ENCODE assay signal across 23 mouse cellular contexts in the genomic region with DNA sequence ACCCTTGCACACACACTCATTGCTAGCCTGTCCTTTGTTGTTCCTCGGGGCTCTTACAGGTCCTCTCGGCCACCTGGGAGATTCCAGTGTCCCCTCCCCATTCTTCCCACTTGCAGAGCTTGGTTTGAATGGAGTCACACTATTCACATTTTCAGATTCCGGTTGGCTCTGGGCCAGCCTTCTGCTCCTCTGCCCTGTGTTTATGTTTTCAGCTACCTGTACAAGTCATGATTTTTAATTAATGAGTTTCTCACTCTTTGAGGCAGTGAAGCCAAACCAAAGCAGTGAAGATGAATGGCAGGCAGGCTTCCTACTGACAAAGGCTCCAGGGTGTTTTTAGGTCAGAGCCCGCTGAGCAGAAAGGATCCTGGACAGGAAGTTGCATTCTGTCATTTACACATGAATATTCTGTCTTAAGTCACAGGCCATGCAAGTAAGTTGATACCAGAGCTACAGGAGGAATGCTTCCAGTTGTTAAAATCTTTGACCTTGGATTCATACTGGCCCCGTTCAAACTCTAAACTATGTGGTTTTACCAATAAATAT. TPM values are rescaled to one million over a fixed set of nuclear protein-coding genes. Genes with fewer than 3 reads are reported as not detected.
DNase-seq lines count a peak whose midpoint lies in the region; ATAC-seq and TF ChIP-seq lines count a peak whose summit lies in the region.
"Had no signal": no experiment of that assay in that cellular context is flagged by ENCODE, and none has a peak within 500 bp of the region (broad histone marks: within the 10 kb centered on the region; RNA-seq: fewer than 3 reads in every experiment).

No protein-coding gene starts in this region.

- CTCF ChIA-PET in Patski (lab: Charles Lee) = interaction anchor here (0.8 to 3.6 kb wide), 3 partner anchors 10 to 212 kb away, joined by 3 to 15 read pairs (median 9); no protein-coding TSS in a partner anchor

- DNase-seq in forebrain, embryonic 14.5 days (ENCODE audit: low spot score) = peak; percentile 12
- DNase-seq in kidney, postnatal 0 days (ENCODE audit: low spot score) = peak; percentile 51
- no peak for DNase-seq in kidney, adult 18-20 months
- peak; percentile 51 for DNase-seq in Patski (ENCODE audit: low read depth, low spot score)
- peak; percentile 29 to 50 for DNase-seq in kidney, postnatal 4 days
- no peak for DNase-seq in T-cell, adult 2 months (ENCODE audit: low spot score)
- DNase-seq in limb, embryonic 10.5 days (ENCODE audit: low spot score) = no peak
- DNase-seq: adrenal gland, adult 2 months; cerebellum, adult 2 months; forebrain, postnatal 0 days; heart, postnatal 4 days; thymus, adult 18-20 months; thymus, postnatal 4 days had no signal

- no peak for ATAC-seq in forebrain, embryonic 14.5 days
- no peak; the same call in 1 of the 2 replicates for ATAC-seq in forebrain, embryonic 15.5 days (replicated peaks)
- ATAC-seq in kidney, postnatal 0 days (replicated peaks; ENCODE audit: low FRiP score, low read depth) = no peak
- no peak for ATAC-seq in Patski
- ATAC-seq: CD4-positive, CD25-positive, alpha-beta regulatory T cell, adult 4 months; forebrain, postnatal 0 days; midbrain, embryonic 15.5 days had no signal

- H3K27me3 ChIP-seq in forebrain, embryonic 14.5 days (replicated peaks; ENCODE audit: control insufficient read depth, insufficient read depth, low read length) = no peaks in the 10 kb centered on the region
- no peaks in the 10 kb centered on the region for H3K27me3 ChIP-seq in forebrain, embryonic 15.5 days
- no peaks in the 10 kb centered on the region for H3K27me3 ChIP-seq in kidney, postnatal 0 days (ENCODE audit: insufficient read depth, low read length)
- no peaks in the 10 kb centered on the region for H3K27me3 ChIP-seq in Patski
- H3K27me3 ChIP-seq in limb, embryonic 10.5 days (ENCODE audit: low read depth, poor library complexity, severe bottlenecking) = no peaks in the 10 kb centered on the region
- H3K27me3 ChIP-seq: hindbrain, embryonic 15.5 days; limb, embryonic 15.5 days; midbrain, embryonic 15.5 days; neural tube, embryonic 12.5 days had no signal

- H3K4me1 ChIP-seq in forebrain, embryonic 14.5 days (ENCODE audit: control insufficient read depth, insufficient read depth, low read length) = no peaks in the 10 kb centered on the region; the same call in 1 of the 2 replicates
- peaks cover under 1% of the 10 kb centered on the region; the same call in 1 of the 2 replicates for H3K4me1 ChIP-seq in forebrain, embryonic 15.5 days
- H3K4me1 ChIP-seq in kidney, postnatal 0 days (replicated peaks; ENCODE audit: insufficient read depth, low read length) = 0 out of 2 replicates have a peak, but pooled peaks cover 2% of the 10 kb centered on the region
- peaks cover 2% of the 10 kb centered on the region for H3K4me1 ChIP-seq in limb, embryonic 10.5 days
- H3K4me1 ChIP-seq: neural tube, embryonic 12.5 days had no signal

- WGBS in forebrain, embryonic 14.5 days = 25% methylated on average over 5 of the region's 5 CpGs
- WGBS in forebrain, embryonic 15.5 days = 22% methylated on average over 5 of the region's 5 CpGs
- 23% methylated on average over 5 of the region's 5 CpGs for WGBS in kidney, postnatal 0 days
- 55% methylated on average over 5 of the region's 5 CpGs for WGBS in limb, embryonic 10.5 days

- H3K4me2 ChIP-seq in forebrain, embryonic 14.5 days (ENCODE audit: low read length) = no peak overlapping the region
- H3K4me2 ChIP-seq in forebrain, embryonic 15.5 days (replicated peaks) = no peak overlapping the region
- H3K4me2 ChIP-seq in kidney, postnatal 0 days (ENCODE audit: low read length) = no peak overlapping the region
- H3K4me2 ChIP-seq: hindbrain, embryonic 15.5 days; limb, embryonic 15.5 days; midbrain, embryonic 15.5 days; neural tube, embryonic 12.5 days had no signal

- H3K4me3 ChIP-seq in forebrain, embryonic 14.5 days (ENCODE audit: low read depth, low read length) = no peak overlapping the region
- H3K4me3 ChIP-seq in forebrain, embryonic 15.5 days = no peak overlapping the region
- no peak overlapping the region for H3K4me3 ChIP-seq in kidney, postnatal 0 days (replicated peaks; ENCODE audit: low read depth, low read length)
- H3K4me3 ChIP-seq in limb, embryonic 10.5 days = no peak overlapping the region
- H3K4me3 ChIP-seq: embryonic facial prominence, embryonic 10.5 days; hindbrain, embryonic 15.5 days; left cerebral cortex, adult 2 months; limb, embryonic 15.5 days; midbrain, embryonic 15.5 days; neural tube, embryonic 12.5 days had no signal

- TF ChIP-seq CTCF in kidney, postnatal 0 days (IDR thresholded peaks at IDR 0.05; ENCODE audit: low read depth) = no peak
- no peak for TF ChIP-seq CTCF in Patski (IDR thresholded peaks at IDR 0.05)

- H3K9ac ChIP-seq in forebrain, embryonic 14.5 days (ENCODE audit: low read length) = no peak overlapping the region
- no peak overlapping the region for H3K9ac ChIP-seq in forebrain, embryonic 15.5 days (replicated peaks)
- H3K9ac ChIP-seq in kidney, postnatal 0 days (ENCODE audit: low read depth, low read length) = no peak overlapping the region
- H3K9ac ChIP-seq: forebrain, postnatal 0 days; hindbrain, embryonic 15.5 days; limb, embryonic 15.5 days; liver, embryonic 14.5 days; midbrain, embryonic 15.5 days; neural tube, embryonic 12.5 days had no signal

- no peaks in the 10 kb centered on the region for H3K9me3 ChIP-seq in forebrain, embryonic 14.5 days (replicated peaks; ENCODE audit: control insufficient read depth, low read length)
- no peaks in the 10 kb centered on the region for H3K9me3 ChIP-seq in forebrain, embryonic 15.5 days
- H3K9me3 ChIP-seq in kidney, postnatal 0 days (replicated peaks; ENCODE audit: low read length) = no peaks in the 10 kb centered on the region
- no peaks in the 10 kb centered on the region for H3K9me3 ChIP-seq in limb, embryonic 10.5 days (replicated peaks)
- H3K9me3 ChIP-seq: embryonic facial prominence, embryonic 10.5 days; hindbrain, embryonic 15.5 days; limb, embryonic 15.5 days; midbrain, embryonic 15.5 days; neural tube, embryonic 12.5 days had no signal

- POLR2A ChIA-PET in Patski (lab: Charles Lee) = interaction anchor here (0.6 kb wide), 1 partner anchor 255 kb away, joined by 3 read pairs; no protein-coding TSS in a partner anchor

- H3K27ac ChIP-seq in forebrain, embryonic 14.5 days (ENCODE audit: low read depth, low read length) = no peak overlapping the region
- H3K27ac ChIP-seq in forebrain, embryonic 15.5 days (replicated peaks) = no peak overlapping the region
- no peak overlapping the region for H3K27ac ChIP-seq in kidney, postnatal 0 days
- no peak overlapping the region for H3K27ac ChIP-seq in limb, embryonic 10.5 days
- H3K27ac ChIP-seq: embryonic facial prominence, embryonic 10.5 days; hindbrain, embryonic 15.5 days; left cerebral cortex, adult 2 months; limb, embryonic 15.5 days; liver, embryonic 14.5 days; macrophage; midbrain, embryonic 15.5 days; neural tube, embryonic 12.5 days had no signal

- in situ Hi-C loops in Patski (cut with MboI; ENCODE audit: low pct_unique_long_range_greater_than_20kb) = no loop called here

- H3K36me3 ChIP-seq in forebrain, embryonic 14.5 days (ENCODE audit: control insufficient read depth, insufficient read depth, low read length) = no peaks in the 10 kb centered on the region
- no peaks in the 10 kb centered on the region for H3K36me3 ChIP-seq in forebrain, embryonic 15.5 days
- no peaks in the 10 kb centered on the region for H3K36me3 ChIP-seq in kidney, postnatal 0 days (ENCODE audit: insufficient read depth, low read length)
- no peaks in the 10 kb centered on the region for H3K36me3 ChIP-seq in limb, embryonic 10.5 days
- H3K36me3 ChIP-seq: embryonic facial prominence, embryonic 10.5 days; hindbrain, embryonic 15.5 days; limb, embryonic 15.5 days; midbrain, embryonic 15.5 days; neural tube, embryonic 12.5 days had no signal

RNA-seq across cellular contexts. Expression of gene Tsc22d2, which starts 36.9 kb away (rescaled TPM):
- 9.2 and 9.7 TPM in 2 replicates for polyA plus RNA-seq in forebrain, embryonic 14.5 days (2014; fragmentation: Nextera tagmentation; extraction: Ambion mirVana)
- 8.9 and 9.7 TPM in 2 replicates for polyA plus RNA-seq in forebrain, embryonic 15.5 days (2015; fragmentation: Nextera tagmentation; extraction: Ambion mirVana)
- 14.5 and 17.1 TPM in 2 replicates for polyA plus RNA-seq in kidney, postnatal 0 days (2015; fragmentation: Nextera tagmentation; extraction: Ambion mirVana)
- polyA plus RNA-seq in Patski (2021) = 31.8 TPM
- 8.0 and 8.4 TPM in 2 replicates for polyA plus RNA-seq in limb, embryonic 10.5 days (2016; fragmentation: Nextera tagmentation; extraction: Ambion mirVana)

Comparison
In these comparisons a context has a peak if more than half of its experiments do, and no peak if none do; other contexts are left out.
1. DNase-seq: peak in forebrain, embryonic 14.5 days (single experiment), kidney, postnatal 0 days (single experiment), Patski (single experiment) and kidney, postnatal 4 days (2 of 2); none in kidney, adult 18-20 months (single experiment), T-cell, adult 2 months (single experiment) and limb, embryonic 10.5 days (single experiment).